Mouse (Mus musculus) thymus, adult 2 months (tissue): ENCODE measurements around the gene Galr3.

Source experiments
- CTCF ChIP-seq: fragments of 200-500 bp; IDR thresholded peaks from 2 replicates; pipeline ENCODE4 v1.5.1; 2012; ENCODE audit warnings: mild to moderate bottlenecking, control low read depth, low read length, moderate library complexity, borderline replicate concordance; ENCODE audit not compliant: control insufficient read depth, poor library complexity, insufficient read depth; ENCODE audit errors: extremely low read depth
- POLR2A ChIP-seq: fragments of 200-500 bp; IDR thresholded peaks from 2 replicates; pipeline ENCODE4 v1.6.1; 2012; ENCODE audit warnings: mild to moderate bottlenecking, low read length, control low read depth, moderate library complexity; ENCODE audit not compliant: control insufficient read depth, poor library complexity, insufficient read depth; ENCODE audit errors: extremely low read depth

GRCm38 (mm10) chr15:78992925-78993324, 48.8 kb upstream of the Galr3 start:
- TF ChIP-seq CTCF (no peak), POLR2A (no peak)
